Mouse (Mus musculus): ENCODE data around the gene Ints11.

- no peak for TF ChIP-seq POLR2A (IDR thresholded peaks at IDR 0.05; ENCODE audit: extremely low read depth, insufficient read depth, low read length)
- TF ChIP-seq CTCF (IDR thresholded peaks at IDR 0.05; ENCODE audit: low read depth, low read length), result no peak
Observed at GRCm38 (mm10) chr4:155892438-155893211, 23.3 kb downstream of the Ints11 start.

Data from liver, adult 2 months (tissue).